Mouse (Mus musculus) thymus, postnatal 0 days (tissue): Measurements from ENCODE around the gene Hoxa10. TPM values are rescaled to one million over a fixed set of nuclear protein-coding genes. Genes with fewer than 3 reads are reported as not detected.

Source experiments
- DNase-seq: peaks from one replicate; pipeline ENCODE4 v3.0.0-alpha.2; 2015; ENCODE audit warnings: low spot score
- polyA plus RNA-seq: library from polyadenylated mRNA; unstranded; fragments of >200 nt; fragmentation: Nextera tagmentation; extraction: Ambion mirVana; gene quantifications from 2 replicates; pipeline ENCODE4 v1.2.1, GENCODE M21; 2015

The Hoxa10 gene
- polyA plus RNA-seq, 1 experiment from 2014 or later, result 0.08 TPM

GRCm38 (mm10) chr6:52263321-52263585 lies 22.6 kb upstream of the Hoxa10 start:
- DNase-seq, result no peak

GRCm38 (mm10) chr6:52262463-52263320 lies 22.0 kb upstream of the Hoxa10 start:
- DNase-seq, result no peak

- no peak for DNase-seq
Measured at GRCm38 (mm10) chr6:52261751-52262462, 21.3 kb upstream of the Hoxa10 start.

GRCm38 (mm10) chr6:52260654-52261575 lies 20.3 kb upstream of the Hoxa10 start, which contains the start of gene Hoxa13:
Gene Hoxa13, minus strand, starts transcription at chr6:52260880.
- peak; percentile 71 for DNase-seq

- no peak for DNase-seq
Measured at GRCm38 (mm10) chr6:52259811-52260261, 19.2 kb upstream of the Hoxa10 start.

- no peak for DNase-seq
Measured at GRCm38 (mm10) chr6:52259081-52259790, 18.6 kb upstream of the Hoxa10 start.

- DNase-seq, result peak; percentile 87
Measured at GRCm38 (mm10) chr6:52256956-52257355, 16.3 kb upstream of the Hoxa10 start.

GRCm38 (mm10) chr6:52253511-52254500 lies 13.2 kb upstream of the Hoxa10 start:
- DNase-seq, result no peak

- no peak for DNase-seq
Measured at GRCm38 (mm10) chr6:52252775-52253376, 12.2 kb upstream of the Hoxa10 start.

GRCm38 (mm10) chr6:52252016-52252774 lies 11.5 kb upstream of the Hoxa10 start:
- DNase-seq, result no peak

- DNase-seq, result no peak
Measured at GRCm38 (mm10) chr6:52251177-52251879, 10.7 kb upstream of the Hoxa10 start.

- DNase-seq, result no peak
Measured at GRCm38 (mm10) chr6:52249826-52250225, 9.2 kb upstream of the Hoxa10 start.

GRCm38 (mm10) chr6:52249415-52249738 lies 8.7 kb upstream of the Hoxa10 start:
- DNase-seq, result no peak

GRCm38 (mm10) chr6:52248638-52249414 lies 8.2 kb upstream of the Hoxa10 start:
- DNase-seq, result no peak

- no peak for DNase-seq
Measured at GRCm38 (mm10) chr6:52247766-52248637, 7.3 kb upstream of the Hoxa10 start.

- DNase-seq, result no peak
Measured at GRCm38 (mm10) chr6:52246916-52247315, 6.3 kb upstream of the Hoxa10 start.
